In genomic region chr14:57283816-57284215, GRCm38 (mm10) we compare ENCODE assay signal across 17 mouse cellular contexts.
"Had no signal": no experiment of that assay in that cellular context is flagged by ENCODE, and none has a peak within 500 bp of the region (broad histone marks: within the 10 kb centered on the region; RNA-seq: fewer than 3 reads in every experiment).

No protein-coding gene starts in this region.

- DNase-seq: liver, postnatal 0 days; lung, adult 2 months; lung, postnatal 10 days; lung, postnatal 36 days; midbrain, embryonic 14.5 days; right cerebral cortex, postnatal 14 days; thymus, adult 2 months; thymus, postnatal 25 days; thymus, postnatal 4 days had no signal

- H3K27me3 ChIP-seq: liver, embryonic 15.5 days; megakaryocyte, embryonic 14.5 days; midbrain, embryonic 12.5 days; neural tube, embryonic 12.5 days; stomach, embryonic 15.5 days had no signal

- H3K27ac ChIP-seq: liver, embryonic 15.5 days; macrophage; midbrain, embryonic 12.5 days; neural tube, embryonic 12.5 days; stomach, embryonic 15.5 days; stomach, postnatal 0 days had no signal

- H3K4me1 ChIP-seq: liver, embryonic 15.5 days; megakaryocyte, embryonic 14.5 days; neural tube, embryonic 12.5 days; stomach, embryonic 15.5 days had no signal

- ATAC-seq: liver, postnatal 0 days; midbrain, embryonic 16.5 days had no signal

- H3K4me2 ChIP-seq: liver, embryonic 15.5 days; midbrain, embryonic 12.5 days; neural tube, embryonic 12.5 days; stomach, embryonic 15.5 days had no signal

- H3K9ac ChIP-seq: liver, embryonic 15.5 days; liver, postnatal 0 days; midbrain, embryonic 12.5 days; neural tube, embryonic 12.5 days; stomach, embryonic 15.5 days had no signal

- H3K9me3 ChIP-seq: liver, embryonic 15.5 days; megakaryocyte, embryonic 14.5 days; midbrain, embryonic 12.5 days; neural tube, embryonic 12.5 days; stomach, embryonic 15.5 days had no signal

- H3K4me3 ChIP-seq: liver, embryonic 15.5 days; megakaryocyte, embryonic 14.5 days; midbrain, embryonic 12.5 days; neural tube, embryonic 12.5 days; stomach, embryonic 15.5 days had no signal

- H3K36me3 ChIP-seq: liver, embryonic 15.5 days; midbrain, embryonic 12.5 days; neural tube, embryonic 12.5 days; stomach, embryonic 15.5 days had no signal
